Mouse (Mus musculus) cerebellum, adult 2 months (tissue): ENCODE measurements around the gene Ghdc.

ENCODE experiments used
- CTCF ChIP-seq: fragments of 200-500 bp; IDR thresholded peaks from 2 replicates; pipeline ENCODE4 v1.5.1; 2011; ENCODE audit warnings: low read depth, mild to moderate bottlenecking, control low read depth, low read length, moderate library complexity, borderline replicate concordance; ENCODE audit not compliant: insufficient read depth
- POLR2A ChIP-seq: fragments of 200-500 bp; IDR thresholded peaks from 2 replicates; pipeline ENCODE4 v1.6.1; 2011; ENCODE audit warnings: low read length, control low read depth, borderline replicate concordance; ENCODE audit not compliant: insufficient read depth

DNA sequence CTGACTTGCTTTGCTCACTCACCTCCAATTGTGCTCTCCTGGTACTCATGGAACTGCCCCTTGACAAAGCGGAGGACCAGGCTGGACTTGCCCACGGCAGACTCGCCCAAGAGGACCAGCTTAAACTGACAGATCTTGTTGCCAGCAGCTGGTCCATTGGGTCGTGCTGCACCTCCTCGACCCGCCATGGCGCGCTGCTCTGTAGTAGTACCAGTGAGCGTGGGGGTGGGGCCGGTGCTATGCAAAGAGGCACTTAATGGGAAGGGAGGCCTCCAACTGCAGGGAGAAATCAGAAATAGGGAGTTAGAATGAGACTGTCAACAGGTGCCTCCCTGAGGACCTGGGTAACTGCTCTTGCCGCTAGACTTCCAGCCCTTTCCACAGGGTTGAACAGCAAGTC lies 50.9 kb downstream of the Ghdc start:
- no peak for TF ChIP-seq CTCF
- TF ChIP-seq POLR2A = no peak
